Mouse (Mus musculus) adrenal gland, adult 18-20 months (tissue): ENCODE results near the gene Optn. TPM values are rescaled to one million over a fixed set of nuclear protein-coding genes. Genes with fewer than 3 reads are reported as not detected.

Experiments
- DNase-seq, 2 experiments: peaks; one replicate each; pipeline ENCODE4 v3.0.0; 2021 to 2022; ENCODE audit warnings: low spot score in 2 of 2
- total RNA-seq, 2 experiments: library from RNA; stranded (reverse); gene quantifications; 1 replicate in 1 of 2; 2 replicates in 1 of 2; pipeline ENCODE4 v1.2.3; 2021

The Optn gene
- total RNA-seq, 2 experiments from 2014 or later: 97.8 to 174 TPM

DNA sequence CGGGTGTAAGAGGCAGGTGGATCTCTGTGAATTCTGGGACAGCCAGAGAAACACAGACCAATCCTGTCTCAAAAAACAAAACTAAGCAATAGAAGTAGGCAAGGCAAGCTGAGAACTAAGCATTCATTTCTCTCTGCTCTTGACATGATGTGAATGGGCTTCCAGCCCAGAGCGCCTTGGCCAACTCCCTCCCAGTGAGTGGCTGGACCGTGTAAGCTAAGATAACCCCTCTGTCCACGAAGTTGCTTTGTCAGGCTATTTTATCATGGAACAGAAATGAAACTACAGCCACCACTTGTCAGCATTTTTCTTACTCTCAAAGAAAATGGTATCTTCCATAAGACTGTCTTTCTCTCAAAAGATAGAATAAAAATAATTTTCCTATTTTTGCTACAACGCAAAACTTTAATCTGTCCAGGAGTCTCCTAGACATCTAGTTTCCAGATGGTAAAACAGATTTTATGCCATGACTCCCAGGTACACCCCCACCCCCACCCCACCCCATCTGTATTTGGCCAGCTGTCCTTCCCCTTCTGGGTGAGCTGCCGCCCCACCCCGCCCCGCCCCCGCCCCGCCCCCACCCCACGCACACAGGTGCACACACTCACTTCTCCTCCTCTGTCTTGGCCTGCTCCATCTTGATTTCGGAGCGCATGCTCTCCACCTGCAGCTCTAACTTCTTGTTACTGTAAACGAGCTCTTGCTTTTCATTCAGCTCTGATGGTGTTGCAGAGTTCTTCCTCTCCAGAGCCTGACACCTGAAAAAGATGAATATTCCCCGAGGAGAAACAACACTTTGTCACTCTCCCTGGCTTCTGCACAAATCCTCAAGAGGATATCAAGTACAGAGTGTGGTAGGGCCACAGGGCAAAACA lies 30.1 kb downstream of the Optn start:
- DNase-seq: no peak

DNA sequence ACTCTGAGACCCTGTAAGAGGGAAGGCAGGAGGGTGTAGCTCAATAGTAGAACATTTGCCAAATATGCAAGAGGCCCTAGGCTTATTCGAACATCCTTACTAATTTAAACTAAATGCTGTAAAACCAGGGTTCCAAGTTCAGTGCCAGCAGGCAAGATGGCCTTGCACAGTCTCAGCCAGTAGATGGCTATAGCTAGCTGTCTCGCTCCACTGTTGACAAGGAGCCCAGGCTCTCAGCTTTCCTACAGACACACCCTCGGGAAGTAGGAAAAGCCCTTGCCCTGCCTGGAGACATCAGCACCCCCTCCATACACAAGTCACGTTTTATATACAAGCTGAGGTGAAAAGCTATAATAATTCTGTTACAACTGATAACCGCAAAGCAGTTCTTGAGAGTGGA lies 31.2 kb downstream of the Optn start:
- no peak for DNase-seq

DNA sequence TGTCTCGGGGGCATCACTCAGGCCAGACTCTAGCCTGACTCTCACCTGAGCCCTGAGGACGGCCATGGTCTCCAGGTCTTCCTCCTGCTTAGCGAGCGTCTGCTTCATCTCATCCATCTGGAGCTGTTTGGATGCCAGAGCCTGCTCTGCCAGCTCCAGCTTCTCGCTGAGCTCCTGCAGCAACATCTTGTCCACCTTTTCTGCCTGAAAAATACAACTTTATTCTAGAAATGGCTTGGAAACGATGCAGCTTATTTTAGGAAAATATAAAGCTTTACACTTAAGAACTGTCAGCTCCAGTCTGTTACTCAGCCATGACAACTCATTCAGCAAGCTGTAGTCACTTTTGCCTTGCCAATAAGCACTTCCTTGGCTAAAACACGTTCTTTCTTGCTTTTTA lies 32.6 kb downstream of the Optn start:
- DNase-seq: no peak

DNA sequence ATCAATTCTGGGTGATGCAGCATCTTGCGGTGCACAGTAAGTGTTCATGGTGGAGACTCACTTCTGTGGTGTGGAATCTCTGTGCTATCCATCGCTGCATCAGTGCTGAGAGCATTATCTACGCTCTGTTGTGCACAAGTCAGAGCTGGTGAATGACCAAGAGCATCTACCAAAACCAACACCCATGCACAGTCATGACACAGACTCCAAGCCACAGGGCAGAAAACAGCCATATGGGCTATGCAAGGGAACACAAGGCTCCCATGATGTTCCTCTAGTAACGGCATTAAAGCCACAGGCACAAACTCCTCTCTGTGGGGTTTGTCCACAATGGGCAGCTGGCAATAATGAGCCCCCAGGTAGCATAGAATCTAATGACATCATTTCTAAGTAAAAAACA lies 34.0 kb downstream of the Optn start:
- no peak for DNase-seq

DNA sequence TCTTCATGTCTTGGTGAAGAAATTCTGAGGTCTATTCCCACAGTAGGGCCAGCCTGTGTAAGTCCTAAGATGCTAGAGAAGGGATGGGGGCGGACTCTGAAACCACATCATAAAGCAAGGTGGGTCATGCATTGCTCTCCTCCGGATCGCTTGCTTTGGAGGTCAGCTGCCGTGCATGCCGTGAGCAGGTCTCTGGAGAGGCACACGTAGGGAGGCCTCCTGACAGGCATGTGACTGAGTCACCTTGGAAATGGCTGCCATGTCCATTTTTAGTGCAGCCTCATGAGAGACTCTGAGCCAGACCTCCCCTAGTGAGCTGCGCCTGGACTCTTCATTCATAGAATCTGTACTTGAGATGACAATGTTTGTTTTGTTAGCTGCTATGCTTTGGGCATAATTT lies 35.8 kb downstream of the Optn start:
- DNase-seq: no peak

- DNase-seq: no peak
Observed at GRCm38 (mm10) chr2:5027057-5027456, 36.8 kb downstream of the Optn start.

DNA sequence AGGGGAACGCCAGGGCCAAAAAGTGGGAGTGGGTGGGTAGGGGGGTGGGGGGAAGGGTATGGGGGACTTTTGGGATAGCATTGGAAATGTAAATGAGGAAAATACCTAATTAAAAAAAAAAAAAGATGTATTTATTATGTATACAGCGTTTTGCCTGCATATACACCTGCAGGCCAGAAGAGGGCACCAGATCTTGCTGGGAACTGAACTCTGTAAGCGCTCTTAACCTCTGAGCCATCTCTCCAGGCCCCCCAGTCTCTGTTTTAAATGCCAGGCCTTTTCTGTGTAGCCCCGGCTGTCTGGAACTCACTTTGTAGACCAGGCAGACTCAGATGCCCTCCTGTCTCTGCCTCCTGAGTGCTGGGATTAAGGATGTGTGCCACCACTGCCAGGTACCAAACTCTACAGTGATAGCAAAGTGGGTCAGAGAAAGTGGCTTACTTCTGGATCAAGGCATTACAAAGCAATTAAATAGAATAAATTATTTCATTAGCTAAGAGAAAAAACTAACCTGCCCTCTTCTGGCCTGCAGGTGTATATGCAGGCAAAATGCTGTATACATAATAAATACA lies 38.6 kb downstream of the Optn start:
- DNase-seq: no peak

GRCm38 (mm10) chr2:5023699-5024399 lies 40.0 kb downstream of the Optn start:
- DNase-seq: no peak

- DNase-seq: no peak
Observed at GRCm38 (mm10) chr2:5023275-5023674, 40.6 kb downstream of the Optn start.

- DNase-seq: no peak
Observed at GRCm38 (mm10) chr2:5019708-5020107, 44.1 kb downstream of the Optn start.

DNA sequence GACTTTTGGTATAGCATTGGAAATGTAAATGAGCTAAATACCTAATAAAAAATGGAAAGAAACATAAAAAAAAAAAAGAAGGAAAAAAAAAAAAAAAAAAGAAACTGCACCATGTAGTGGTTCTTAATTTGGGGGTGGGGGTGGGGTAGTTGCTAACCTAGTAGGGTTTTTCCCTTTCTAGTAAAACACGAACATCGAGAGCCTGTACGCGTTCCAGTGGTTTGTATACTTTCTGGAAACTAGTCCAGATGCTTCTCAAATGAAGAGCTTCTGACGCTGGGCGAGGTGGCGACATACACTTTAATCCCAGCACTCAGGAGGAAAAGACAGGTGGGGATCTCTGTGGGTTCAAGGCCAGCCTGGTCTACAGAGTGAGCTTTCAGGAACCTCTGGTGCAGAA lies 46.9 kb downstream of the Optn start:
- no peak for DNase-seq

DNA sequence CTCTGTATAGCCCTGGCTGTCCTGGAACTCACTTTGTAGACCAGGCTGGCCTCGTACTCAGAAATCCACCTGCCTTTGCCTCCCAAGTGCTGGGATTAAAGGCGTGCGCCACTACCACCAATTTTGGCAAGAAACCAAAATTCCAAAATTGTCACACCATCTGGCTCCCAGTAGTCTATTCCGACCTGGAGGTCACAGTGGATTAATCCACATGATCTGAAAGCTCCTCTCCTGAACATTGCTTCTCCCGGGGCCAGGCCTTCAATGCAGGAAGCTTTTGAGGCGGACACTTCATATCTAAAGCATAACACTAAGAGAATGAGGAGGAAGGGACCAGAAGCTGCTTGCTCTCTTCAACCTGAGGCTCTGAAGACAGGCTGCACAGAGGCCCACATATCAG lies 48.3 kb downstream of the Optn start:
- DNase-seq: no peak

DNA sequence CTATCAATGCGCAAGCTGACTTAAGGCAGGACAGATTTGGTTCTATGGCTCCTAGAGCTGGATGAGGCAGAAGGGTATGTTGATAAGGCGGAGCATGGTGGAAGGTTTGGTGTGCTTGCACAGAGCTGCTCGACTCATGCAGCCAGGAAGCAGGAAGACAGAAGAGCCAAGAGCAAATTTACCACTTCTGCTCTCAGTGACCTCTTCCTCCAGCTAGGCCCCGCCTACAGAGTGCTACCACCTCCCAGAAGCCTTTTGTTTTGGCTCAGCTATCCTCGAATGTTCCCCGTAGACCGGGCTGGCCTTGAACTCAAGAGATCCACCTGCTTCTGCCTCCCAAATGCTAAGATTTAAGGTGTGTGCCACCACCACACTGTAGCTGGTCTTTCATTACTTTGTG lies 49.2 kb downstream of the Optn start:
- no peak for DNase-seq

DNA sequence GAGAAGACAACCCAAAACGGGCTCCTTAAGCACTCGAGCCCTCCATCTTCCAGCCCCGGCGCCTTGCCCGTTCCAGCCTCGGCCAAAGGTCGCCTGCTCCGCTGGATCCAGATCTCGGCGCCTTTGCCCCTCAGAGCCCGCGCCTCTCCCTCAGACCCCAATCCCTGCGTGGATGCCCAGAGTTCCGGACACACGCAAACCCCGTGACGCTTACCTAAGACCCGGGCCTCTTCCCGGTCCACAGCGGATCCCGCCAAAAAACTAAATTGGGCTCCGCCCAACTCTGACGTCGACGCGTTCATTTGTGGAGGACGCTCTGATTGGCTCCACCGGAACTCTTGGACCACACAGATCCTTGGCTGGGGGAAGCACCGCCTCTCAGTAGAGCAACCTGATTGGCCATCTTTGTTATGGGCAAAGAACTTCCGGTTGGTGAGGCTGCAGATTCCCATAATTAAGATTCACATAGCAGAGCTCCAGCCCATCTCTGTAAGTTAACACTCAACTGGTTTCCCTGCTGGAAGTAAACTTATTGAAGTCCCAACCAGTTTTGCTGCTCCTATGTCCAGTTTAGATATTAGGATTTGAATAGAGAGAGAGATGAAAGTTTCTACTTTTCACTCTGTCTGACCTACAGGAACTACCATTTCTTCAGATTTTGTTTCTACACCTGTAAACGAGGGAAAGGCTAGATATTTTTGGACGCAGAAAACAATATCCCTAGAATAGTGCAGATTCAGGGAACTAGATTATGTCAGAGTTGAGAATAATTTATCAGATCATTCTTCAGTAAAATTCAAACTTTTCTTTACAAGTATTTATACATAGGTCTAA lies 51.1 kb downstream of the Optn start, which contains the start of gene Mcm10:
Gene Mcm10 (minus strand): TSS at position 301 of the 834 bp plus-strand sequence.
- DNase-seq: peak; percentile 88 to 89

- DNase-seq: no peak
Observed at GRCm38 (mm10) chr2:5011898-5012490, 51.9 kb downstream of the Optn start.

- DNase-seq: no peak
Observed at GRCm38 (mm10) chr2:5007107-5007506, 56.7 kb downstream of the Optn start.

DNA sequence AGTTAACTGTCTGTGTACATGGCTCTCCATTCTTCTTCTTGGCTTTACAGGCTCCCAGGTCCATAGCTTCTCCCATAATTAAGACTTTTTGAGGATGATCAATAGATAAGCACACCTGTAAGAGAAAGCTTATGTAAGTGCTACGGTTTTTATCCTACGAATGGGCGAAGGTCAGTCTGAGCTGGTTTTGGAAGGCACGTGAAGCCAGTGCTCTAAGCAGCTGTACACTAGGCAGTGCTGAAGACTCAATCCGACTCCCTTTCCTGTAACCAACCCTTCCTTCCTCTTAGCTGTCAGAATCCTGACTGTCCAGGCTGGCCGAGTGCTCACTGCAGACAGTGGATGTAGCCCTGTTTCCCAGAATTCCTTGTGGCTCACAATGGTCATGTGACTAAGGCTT lies 62.6 kb downstream of the Optn start:
- no peak for DNase-seq

DNA sequence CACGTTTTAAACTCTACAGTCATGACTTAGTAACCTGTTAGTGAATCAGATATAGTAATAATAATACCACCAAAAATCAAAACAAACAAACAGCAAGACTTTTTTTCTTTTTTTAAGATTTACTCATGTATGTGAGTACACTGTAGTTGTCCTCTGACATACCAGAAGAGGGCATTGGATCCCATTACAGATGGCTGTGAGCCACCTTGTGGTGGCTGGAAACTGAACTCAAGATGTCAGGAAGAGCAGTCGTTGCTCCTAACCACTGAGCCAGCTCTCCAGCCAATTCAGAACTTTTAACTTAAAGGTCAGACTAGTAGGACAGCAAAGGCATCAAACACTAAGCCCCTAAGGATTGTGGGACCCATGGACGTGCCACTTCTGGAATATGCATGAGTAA lies 64.9 kb downstream of the Optn start:
- DNase-seq: no peak

DNA sequence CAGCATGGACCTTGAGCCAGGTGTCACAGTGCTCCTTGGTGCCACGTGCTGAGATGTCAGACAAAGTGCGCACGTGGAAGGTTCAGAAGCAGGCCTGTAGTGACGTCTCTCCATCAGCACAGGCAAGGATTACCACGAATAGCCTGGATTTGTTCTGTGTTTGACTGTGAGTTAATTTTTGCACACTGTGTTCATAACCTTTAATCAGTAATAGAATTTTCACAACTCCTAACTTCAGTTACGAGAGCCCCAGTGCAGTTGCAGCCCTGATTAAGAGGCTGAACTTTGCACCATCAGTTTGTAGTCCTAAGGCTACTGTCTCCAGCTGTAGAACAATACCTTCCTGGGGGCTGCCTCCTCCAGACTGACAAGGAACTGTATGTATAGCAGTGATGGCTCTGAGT lies 67.4 kb downstream of the Optn start:
- no peak for DNase-seq

- no peak for DNase-seq
Observed at GRCm38 (mm10) chr2:4995646-4996045, 68.2 kb downstream of the Optn start.

- no peak for DNase-seq
Observed at GRCm38 (mm10) chr2:4994436-4994835, 69.4 kb downstream of the Optn start.
